Mouse (Mus musculus) ovary, adult 10 weeks (tissue): Measurements from ENCODE around the gene Gm2956. TPM values are rescaled to one million over a fixed set of nuclear protein-coding genes. Genes with fewer than 3 reads are reported as not detected.

ENCODE experiments used
- polyA plus RNA-seq: library from polyadenylated mRNA; stranded (reverse); fragments of 350-450 nt; fragmentation: Illumina TruSeq; extraction: RNeasy Lipid Tissue Mini Kit (QIAGEN cat#74804); gene quantifications from one replicate; pipeline ENCODE4 v1.2.3, GENCODE M21; 2014

Gene Gm2956
- not detected for polyA plus RNA-seq

GRCm38 (mm10) chr14:3332087-3332677, at the start of gene Gm2956:
TSS of gene Gm2956 (plus strand) at chr14:3332627.

GRCm38 (mm10) chr14:3394793-3395192, 62.4 kb downstream of the Gm2956 start, which contains the start of gene Gm10413:
TSS of gene Gm10413 (plus strand) at chr14:3395093.

Other genes with a start within 250 kb of the Gm2956 start
- not detected for gene Gm10340, start 198.6 kb upstream of the Gm2956 start, polyA plus RNA-seq
- gene Gm5795, start 144.4 kb upstream of the Gm2956 start, polyA plus RNA-seq, result not detected
- gene D830030K20Rik, start 124.1 kb upstream of the Gm2956 start, polyA plus RNA-seq, result 0.63 TPM
- gene Gm10413, start 62.5 kb downstream of the Gm2956 start, polyA plus RNA-seq, result not detected
- gene Gm10409, start 80.0 kb downstream of the Gm2956 start, polyA plus RNA-seq, result not detected
- gene Gm3005, start 95.5 kb downstream of the Gm2956 start, polyA plus RNA-seq, result not detected
- not detected for gene Gm10408, start 116.8 kb downstream of the Gm2956 start, polyA plus RNA-seq